Mouse (Mus musculus): ENCODE measurements around the gene 1700015F17Rik. TPM values are rescaled to one million over a fixed set of nuclear protein-coding genes. Genes with fewer than 3 reads are reported as not detected.
A peak's percentile ranks its signal among the peaks of the same experiment; 100 is the strongest.

Gene 1700015F17Rik
- polyA plus RNA-seq, 1 experiment from 2014 or later, result not detected

DNA sequence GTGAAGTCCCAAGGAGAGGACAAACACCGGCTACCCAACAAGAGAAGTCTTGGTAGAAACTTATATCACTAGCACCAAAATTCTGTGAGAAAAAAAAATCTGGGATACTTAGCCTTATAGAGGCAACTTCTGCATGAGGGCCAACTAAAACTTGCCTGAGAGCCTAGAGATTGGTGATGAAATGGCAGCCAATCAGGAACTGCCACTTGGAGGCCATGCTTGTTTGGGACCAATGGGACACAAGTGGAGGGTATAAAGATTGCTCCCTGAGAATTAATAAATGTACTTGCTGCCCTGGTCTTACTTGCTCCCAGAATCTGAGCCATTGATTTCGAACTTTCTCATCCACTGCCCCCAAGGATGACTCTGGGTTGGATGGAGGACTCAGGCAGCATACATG, 57.5 kb downstream of the 1700015F17Rik start:
- no peaks in the 10 kb centered on the region for H3K27me3 ChIP-seq (replicated peaks)
- H3K9me3 ChIP-seq, result no peaks in the 10 kb centered on the region
- no peak overlapping the region for H3K4me3 ChIP-seq (replicated peaks)
- ATAC-seq (ENCODE audit: insufficient read depth, low FRiP score, low read depth), result no peak
- H3K4me1 ChIP-seq, result 0 out of 2 replicates have a peak, but pooled peaks cover 3% of the 10 kb centered on the region
- 93% methylated on average over 2 of the region's 2 CpGs for WGBS
- no peak overlapping the region for H3K27ac ChIP-seq
- H3K9ac ChIP-seq, result no peak overlapping the region
- H3K36me3 ChIP-seq, result no peaks in the 10 kb centered on the region
- H3K4me2 ChIP-seq, result no peak overlapping the region

GRCm38 (mm10) chr5:5419992-5420455, 58.9 kb downstream of the 1700015F17Rik start, which contains the start of gene Cdk14:
TSS of gene Cdk14 (minus strand) at chr5:5420312.
- H3K9ac ChIP-seq, result no peak within 1 kb of the TSS
- no peak for ATAC-seq (ENCODE audit: insufficient read depth, low FRiP score, low read depth)
- no peaks in the 10 kb centered on the region for H3K9me3 ChIP-seq
- no peaks in the 10 kb centered on the region for H3K27me3 ChIP-seq (replicated peaks)
- 0 out of 2 replicates have a peak within 1 kb of the TSS, but pooled peaks have one; percentile 10 for H3K27ac ChIP-seq
- H3K4me1 ChIP-seq, result 0 out of 2 replicates have a peak, but pooled peaks cover 3% of the 10 kb centered on the region
- no peak within 1 kb of the TSS for H3K4me2 ChIP-seq
- 75% methylated on average over 9 of the region's 9 CpGs for WGBS
- no peaks in the 10 kb centered on the region for H3K36me3 ChIP-seq
- H3K4me3 ChIP-seq (replicated peaks), result no peak within 1 kb of the TSS

GRCm38 (mm10) chr5:5419253-5419652, 59.7 kb downstream of the 1700015F17Rik start:
- WGBS, result 66% methylated on average over 1 of the region's 1 CpGs

GRCm38 (mm10) chr5:5414835-5415234, 64.1 kb downstream of the 1700015F17Rik start:
- Histone ChIP-seq H3K4me2 (no peak overlapping the region), H3K4me3 (replicated peaks) (no peak overlapping the region), H3K27ac (no peak overlapping the region), H3K4me1 (no peaks in the 10 kb centered on the region), H3K27me3 (replicated peaks) (no peaks in the 10 kb centered on the region), H3K36me3 (no peaks in the 10 kb centered on the region), H3K9me3 (no peaks in the 10 kb centered on the region), H3K9ac (no peak overlapping the region)
- ATAC-seq (ENCODE audit: insufficient read depth, low FRiP score, low read depth), result no peak
- WGBS, result 61% methylated on average over 3 of the region's 3 CpGs

More at GRCm38 (mm10) chr5:5419253-5419652, 59.7 kb downstream of the 1700015F17Rik start:
- Histone ChIP-seq H3K27me3 (replicated peaks) (no peaks in the 10 kb centered on the region), H3K36me3 (no peaks in the 10 kb centered on the region), H3K27ac (0 out of 2 replicates have a peak overlapping the region, but pooled peaks have one; percentile 10), H3K9me3 (no peaks in the 10 kb centered on the region), H3K4me2 (no peak overlapping the region), H3K9ac (no peak overlapping the region), H3K4me1 (0 out of 2 replicates have a peak, but pooled peaks cover 3% of the 10 kb centered on the region), H3K4me3 (replicated peaks) (no peak overlapping the region)
- ATAC-seq (ENCODE audit: insufficient read depth, low FRiP score, low read depth), result no peak

- WGBS, result 42% methylated on average over 2 of the region's 2 CpGs
- no peaks in the 10 kb centered on the region for H3K4me1 ChIP-seq
Observed at GRCm38 (mm10) chr5:5411886-5412285, 67.1 kb downstream of the 1700015F17Rik start.

DNA sequence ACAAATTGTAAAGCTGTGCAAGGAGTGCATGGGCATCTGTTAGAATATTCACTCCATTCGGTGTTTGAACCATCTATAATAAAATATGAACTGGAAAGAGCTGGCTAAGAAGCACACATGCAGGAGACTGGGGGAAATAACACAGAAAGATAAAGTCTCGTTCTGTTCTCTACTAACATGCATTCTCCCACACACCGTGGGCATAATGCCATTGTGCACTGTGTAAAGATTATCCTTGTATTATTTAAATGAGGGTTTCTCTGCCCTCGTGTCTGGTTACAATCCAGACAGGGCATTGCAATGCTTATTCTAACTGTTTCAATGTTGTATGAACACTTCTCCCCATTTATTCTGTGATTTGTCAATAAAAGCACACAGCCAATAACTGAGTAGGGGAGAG, 77.0 kb downstream of the 1700015F17Rik start:
- Histone ChIP-seq H3K9ac (no peak overlapping the region), H3K4me3 (replicated peaks) (no peak overlapping the region), H3K27me3 (replicated peaks) (no peaks in the 10 kb centered on the region), H3K9me3 (no peaks in the 10 kb centered on the region), H3K4me1 (no peaks in the 10 kb centered on the region), H3K36me3 (no peaks in the 10 kb centered on the region), H3K4me2 (no peak overlapping the region), H3K27ac (no peak overlapping the region)
- ATAC-seq (ENCODE audit: insufficient read depth, low FRiP score, low read depth), result no peak
- WGBS, result 62% methylated on average over 4 of the region's 4 CpGs

More at GRCm38 (mm10) chr5:5411886-5412285, 67.1 kb downstream of the 1700015F17Rik start:
- no peaks in the 10 kb centered on the region for H3K36me3 ChIP-seq
- H3K9ac ChIP-seq, result no peak overlapping the region
- H3K9me3 ChIP-seq, result no peaks in the 10 kb centered on the region
- no peak overlapping the region for H3K27ac ChIP-seq
- H3K4me2 ChIP-seq, result no peak overlapping the region
- H3K27me3 ChIP-seq (replicated peaks), result no peaks in the 10 kb centered on the region
- ATAC-seq (ENCODE audit: insufficient read depth, low FRiP score, low read depth), result no peak
- no peak overlapping the region for H3K4me3 ChIP-seq (replicated peaks)

GRCm38 (mm10) chr5:5392786-5393185, 86.2 kb downstream of the 1700015F17Rik start:
- no peak overlapping the region for H3K9ac ChIP-seq
- ATAC-seq (ENCODE audit: insufficient read depth, low FRiP score, low read depth), result no peak
- no peaks in the 10 kb centered on the region for H3K27me3 ChIP-seq (replicated peaks)
- H3K36me3 ChIP-seq, result no peaks in the 10 kb centered on the region
- H3K4me3 ChIP-seq (replicated peaks), result no peak overlapping the region
- WGBS, result 19% methylated on average over 3 of the region's 3 CpGs
- H3K9me3 ChIP-seq, result no peaks in the 10 kb centered on the region
- H3K4me1 ChIP-seq, result no peaks in the 10 kb centered on the region
- no peak overlapping the region for H3K27ac ChIP-seq
- H3K4me2 ChIP-seq, result no peak overlapping the region

Other genes starting within 250 kb of the 1700015F17Rik start
- gene Cdk14, start 58.8 kb downstream of the 1700015F17Rik start, polyA plus RNA-seq (2015; fragmentation: Nextera tagmentation; extraction: Ambion mirVana), result 18.1 and 18.8 TPM in 2 replicates
- gene Cldn12, start 35.8 kb upstream of the 1700015F17Rik start, polyA plus RNA-seq (2015; fragmentation: Nextera tagmentation; extraction: Ambion mirVana), result 21.0 and 24.1 TPM in 2 replicates
- 23.0 and 27.2 TPM in 2 replicates for gene Gtpbp10, start 80.4 kb upstream of the 1700015F17Rik start, polyA plus RNA-seq (2015; fragmentation: Nextera tagmentation; extraction: Ambion mirVana)
- 1.8 and 2.2 TPM in 2 replicates for gene Gm8773, start 94.7 kb upstream of the 1700015F17Rik start, polyA plus RNA-seq (2015; fragmentation: Nextera tagmentation; extraction: Ambion mirVana)
- gene Cfap69, start 185.1 kb upstream of the 1700015F17Rik start, polyA plus RNA-seq (2015; fragmentation: Nextera tagmentation; extraction: Ambion mirVana), result 3.1 and 3.4 TPM in 2 replicates
- 8.1 and 8.3 TPM in 2 replicates for gene Steap2, start 215.4 kb upstream of the 1700015F17Rik start, polyA plus RNA-seq (2015; fragmentation: Nextera tagmentation; extraction: Ambion mirVana)

Measured in stomach, embryonic 15.5 days (tissue).